Mouse (Mus musculus): Measurements from ENCODE around the gene Akt2.

Akt2 gene

GRCm38 (mm10) chr7:27591266-27592216 lies at the start of gene Akt2:
Gene Akt2 (plus strand): TSS chr7:27591552.
- in situ Hi-C loops (cut with MboI, MseI), result no loop called here

DNA sequence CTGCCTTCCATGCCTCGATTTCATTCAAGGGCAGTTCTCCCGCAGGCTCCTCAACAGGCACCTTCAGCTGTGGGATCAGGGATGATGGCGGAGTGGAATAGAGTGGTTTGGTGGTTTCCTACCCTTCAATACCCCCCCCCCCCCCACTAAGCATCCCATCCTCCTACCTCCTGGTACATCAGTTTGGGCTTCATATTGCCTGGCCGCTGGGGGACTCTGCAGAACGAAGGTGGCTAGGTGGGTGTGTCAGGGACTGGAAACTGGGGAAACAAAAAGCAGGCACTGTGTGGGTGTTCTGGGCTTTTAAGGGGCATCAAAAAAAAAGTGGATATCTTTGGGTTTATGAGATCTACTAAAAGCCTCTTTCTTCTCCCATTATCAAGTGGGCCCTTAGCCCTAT lies 49.4 kb upstream of the Akt2 start:
- in situ Hi-C loops (cut with MboI, MseI), result no loop called here

GRCm38 (mm10) chr7:27542392-27543033 lies 48.8 kb upstream of the Akt2 start:
- in situ Hi-C loops (cut with MboI, MseI), result no loop called here

DNA sequence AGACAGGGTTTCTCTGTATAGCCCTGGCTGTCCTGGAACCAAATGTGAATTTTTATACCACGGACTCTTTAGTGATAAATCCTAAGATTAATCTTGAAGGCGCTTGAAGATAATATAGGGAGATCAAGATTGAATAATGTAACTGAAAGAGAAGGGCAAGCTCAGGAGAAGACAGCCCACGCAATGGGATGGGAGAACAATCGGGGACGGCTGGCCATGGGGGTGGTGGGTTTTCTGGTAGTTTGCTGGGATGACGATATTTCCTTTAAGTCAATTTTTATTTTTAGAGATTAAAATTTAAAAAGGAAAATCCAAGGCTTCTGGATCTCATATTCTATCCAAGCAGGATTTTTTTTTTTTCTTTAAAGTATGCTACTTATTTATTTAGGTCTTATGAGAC lies 48.3 kb upstream of the Akt2 start:
- in situ Hi-C loops (cut with MboI, MseI), result no loop called here

DNA sequence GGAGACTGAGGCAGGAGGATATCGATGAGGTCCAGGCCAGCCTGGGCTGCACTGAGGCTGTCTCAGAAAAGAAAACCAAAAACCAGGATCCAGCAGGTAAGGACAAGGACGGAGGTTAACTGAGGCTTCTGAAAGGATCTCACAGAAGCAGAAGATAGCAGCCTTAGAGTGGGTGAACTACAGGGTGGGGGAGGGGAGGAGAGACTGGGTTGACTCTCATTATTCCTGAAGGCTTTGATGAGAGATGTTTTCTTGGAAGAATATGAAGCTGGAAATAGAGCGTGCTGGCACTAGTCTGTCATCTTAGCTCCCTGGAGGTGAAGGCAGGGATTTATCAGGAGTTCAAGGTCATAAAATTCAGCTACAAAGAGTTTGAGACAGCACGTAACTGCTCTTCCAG lies 47.5 kb upstream of the Akt2 start:
- in situ Hi-C loops (cut with MboI, MseI), result no loop called here

- in situ Hi-C loops (cut with MboI, MseI), result no loop called here
Measured at GRCm38 (mm10) chr7:27544675-27545370, 46.5 kb upstream of the Akt2 start.

GRCm38 (mm10) chr7:27549597-27549996 lies 41.8 kb upstream of the Akt2 start:
- in situ Hi-C loops (cut with MboI, MseI), result no loop called here

GRCm38 (mm10) chr7:27552070-27552469 lies 39.3 kb upstream of the Akt2 start:
- in situ Hi-C loops (cut with MboI, MseI), result no loop called here

GRCm38 (mm10) chr7:27552931-27553513 lies 38.3 kb upstream of the Akt2 start, which contains the start of the genes Pld3 and 2310022A10Rik:
Gene Pld3 (minus strand): TSS chr7:27553218.
Gene 2310022A10Rik (plus strand): TSS chr7:27553233.
- in situ Hi-C loops (cut with MboI, MseI), result no loop called here

DNA sequence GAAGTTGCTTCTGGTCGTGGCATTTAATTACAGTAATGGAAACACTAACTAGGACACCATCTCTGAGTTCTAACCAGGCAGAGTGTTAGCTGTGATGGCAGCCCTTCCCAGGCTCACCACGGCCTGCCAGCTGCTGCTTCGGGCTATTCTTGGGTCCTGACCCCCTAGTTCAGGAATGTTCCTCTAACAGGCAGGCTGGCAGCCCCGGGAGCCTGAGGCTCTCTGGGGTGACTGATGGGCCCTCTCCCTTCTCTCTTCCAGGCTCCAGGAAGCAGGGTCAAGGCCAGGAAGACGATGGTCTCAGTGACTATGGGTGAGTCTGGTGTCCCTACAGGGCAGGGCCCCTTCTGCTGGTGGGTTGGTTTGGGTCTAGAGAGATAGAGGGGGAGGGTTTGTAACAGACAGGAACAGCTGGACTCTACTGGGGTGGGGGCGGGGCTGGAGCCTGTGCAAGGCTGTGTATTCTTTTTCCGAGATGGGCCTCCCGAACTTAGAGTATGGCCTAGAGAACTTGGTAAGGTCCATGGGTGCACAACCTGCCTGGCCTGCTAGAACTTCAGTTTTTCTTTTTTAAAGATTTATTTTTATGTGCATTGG lies 31.0 kb upstream of the Akt2 start:
- in situ Hi-C loops (cut with MboI, MseI), result no loop called here

GRCm38 (mm10) chr7:27560978-27561377 lies 30.4 kb upstream of the Akt2 start:
- in situ Hi-C loops (cut with MboI, MseI), result no loop called here

DNA sequence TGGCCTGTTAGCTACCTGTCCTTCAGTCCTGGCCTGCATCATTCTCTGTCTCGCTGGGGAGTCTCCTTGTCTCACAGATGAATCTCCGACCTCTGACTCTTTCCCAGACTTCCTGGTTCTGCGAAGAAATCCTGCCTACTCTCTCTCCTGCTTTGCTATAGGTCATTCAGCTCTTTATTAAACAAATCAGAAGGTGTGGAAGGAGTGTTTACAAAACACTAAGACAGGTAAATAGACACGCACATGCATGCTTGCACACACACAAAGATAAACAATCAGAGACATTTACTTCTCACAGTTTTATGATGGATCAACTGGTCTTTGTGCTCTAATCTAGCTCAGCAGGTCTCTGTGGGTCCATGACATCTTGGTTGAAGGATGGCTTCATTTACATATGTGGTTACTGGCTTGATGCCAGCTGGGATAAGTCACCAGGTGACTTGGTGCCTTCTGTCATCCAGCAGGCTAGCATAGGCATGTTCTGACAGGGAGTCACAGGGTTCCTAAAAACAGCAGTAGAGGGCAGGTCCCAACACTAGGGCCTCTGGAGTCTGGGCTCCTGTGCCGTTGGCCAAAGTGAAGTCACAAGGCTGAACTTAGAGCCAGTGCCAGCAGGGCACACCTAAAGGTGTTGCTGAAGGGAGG lies 21.6 kb upstream of the Akt2 start:
- in situ Hi-C loops (cut with MboI, MseI), result no loop called here

DNA sequence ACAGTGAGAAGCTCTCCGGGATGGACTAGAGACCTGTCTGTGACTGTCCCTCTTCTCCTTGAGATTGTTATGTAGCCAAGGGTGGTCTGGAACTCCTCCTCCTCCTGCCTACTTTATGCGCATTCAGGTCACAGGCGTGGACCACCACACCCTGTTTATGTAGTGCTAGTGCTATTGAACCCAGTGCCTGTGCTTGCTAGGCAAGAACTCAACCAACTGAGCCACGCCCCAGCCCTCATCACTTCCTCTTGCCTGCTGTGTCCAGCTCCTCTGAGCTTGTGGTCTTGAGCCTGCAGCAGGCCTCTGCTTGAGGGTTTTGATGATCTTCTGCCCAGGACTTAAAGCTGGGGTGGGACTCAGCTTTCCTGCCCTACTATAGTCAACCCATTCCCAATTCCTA lies 19.2 kb upstream of the Akt2 start:
- in situ Hi-C loops (cut with MboI, MseI), result no loop called here

GRCm38 (mm10) chr7:27574124-27574880 lies 17.1 kb upstream of the Akt2 start:
- in situ Hi-C loops (cut with MboI, MseI), result no loop called here

GRCm38 (mm10) chr7:27576914-27577313 lies 14.4 kb upstream of the Akt2 start:
- in situ Hi-C loops (cut with MboI, MseI), result no loop called here

DNA sequence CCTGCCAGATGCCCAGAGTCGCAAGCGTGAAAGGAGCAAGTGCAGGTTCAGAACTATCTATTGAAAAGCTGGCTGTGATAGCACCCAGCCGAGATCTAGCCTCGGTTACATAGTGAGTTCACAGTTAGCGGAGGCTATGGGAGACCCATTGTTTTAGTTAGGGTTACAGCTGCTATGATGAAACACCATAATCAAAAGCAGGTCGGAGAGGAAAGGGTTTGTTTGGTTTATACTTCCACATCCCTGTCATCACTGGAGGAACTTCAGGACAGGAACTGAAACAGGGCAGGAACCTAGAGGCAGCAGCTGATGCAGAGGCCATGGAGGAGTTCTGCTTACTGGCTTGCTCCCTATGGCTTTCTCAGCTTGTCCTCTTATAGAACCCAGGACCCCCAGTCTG lies 13.8 kb upstream of the Akt2 start:
- in situ Hi-C loops (cut with MboI, MseI), result no loop called here

DNA sequence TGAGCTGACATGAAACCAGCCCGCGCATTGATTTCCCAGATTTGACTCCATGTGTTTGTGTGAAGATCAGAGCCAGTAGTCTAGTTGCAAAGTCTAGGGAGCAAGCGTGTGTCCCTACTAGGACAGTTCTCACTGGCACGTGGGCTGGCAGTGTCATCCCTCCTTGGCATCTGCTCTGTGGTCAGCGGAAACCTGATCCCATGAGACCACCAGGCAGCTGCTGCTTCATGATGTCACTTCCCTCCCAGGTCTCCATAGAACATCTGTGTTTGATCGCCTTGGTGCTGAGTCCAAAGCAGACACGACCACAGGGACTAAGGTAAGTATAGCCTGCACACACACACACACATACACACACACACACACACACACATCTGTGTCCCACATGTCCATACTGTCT lies 12.9 kb upstream of the Akt2 start:
- in situ Hi-C loops (cut with MboI, MseI), result no loop called here

- in situ Hi-C loops (cut with MboI, MseI), result no loop called here
Measured at GRCm38 (mm10) chr7:27580380-27581174, 10.8 kb upstream of the Akt2 start.

- in situ Hi-C loops (cut with MboI, MseI), result no loop called here
Measured at GRCm38 (mm10) chr7:27586861-27587260, 4.5 kb upstream of the Akt2 start.
